Comparison of ENCODE assay signal across 8 mouse cellular contexts in the genomic region with DNA sequence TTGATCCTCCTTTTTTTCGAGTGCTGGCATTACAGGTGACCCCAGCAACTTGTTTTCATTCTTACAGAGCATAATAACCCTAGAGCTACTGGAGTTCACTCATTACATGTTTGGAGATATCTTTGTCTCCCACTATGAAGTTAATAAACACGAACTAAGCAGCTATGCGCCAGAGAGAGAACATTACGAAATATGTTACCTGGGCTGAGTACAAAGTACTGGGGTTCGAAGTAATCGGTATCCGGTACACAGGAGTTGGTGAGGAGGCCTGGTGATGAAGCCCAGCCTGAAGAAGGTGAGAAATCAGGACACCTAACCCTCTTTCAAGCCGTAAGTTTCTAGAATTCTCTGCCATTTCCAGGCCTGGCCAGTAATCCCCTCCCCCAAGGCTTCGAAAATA. TPM values are rescaled to one million over a fixed set of nuclear protein-coding genes. Genes with fewer than 3 reads are reported as not detected.
DNase-seq lines count a peak whose midpoint lies in the region; ATAC-seq and TF ChIP-seq lines count a peak whose summit lies in the region.

No protein-coding gene starts in this region.

- H3K36me3 ChIP-seq in embryonic facial prominence, embryonic 15.5 days: peaks cover 39% of the 10 kb centered on the region
- peaks cover 62% of the 10 kb centered on the region for H3K36me3 ChIP-seq in limb, embryonic 10.5 days
- peaks cover 18% of the 10 kb centered on the region for H3K36me3 ChIP-seq in neural tube, embryonic 14.5 days (ENCODE audit: control insufficient read depth, insufficient read depth, low read length)

- no peak for ATAC-seq in embryonic facial prominence, embryonic 15.5 days (ENCODE audit: insufficient number of reproducible peaks, low FRiP score, low TSS enrichment, low read depth)
- peak; percentile 3; the same call in 1 of the 2 replicates for ATAC-seq in neural tube, embryonic 14.5 days (ENCODE audit: low read depth)
- ATAC-seq in megakaryocyte progenitor cell, adult 5-6 weeks (replicated peaks; ENCODE audit: poor library complexity): no peak

- no peaks in the 10 kb centered on the region for H3K9me3 ChIP-seq in embryonic facial prominence, embryonic 15.5 days (replicated peaks)
- peaks cover 5% of the 10 kb centered on the region; the same call in 1 of the 2 replicates for H3K9me3 ChIP-seq in limb, embryonic 10.5 days (replicated peaks)
- H3K9me3 ChIP-seq in neural tube, embryonic 14.5 days (ENCODE audit: control insufficient read depth, low read length): no peaks in the 10 kb centered on the region

- intact Hi-C loops in left cerebral cortex, adult 2 months (cut with DNase I): loop anchor here (1.0 to 5.0 kb wide), 3 partner anchors 16 to 232 kb away; a partner anchor contains a TSS
- intact Hi-C loops in left cerebral cortex, postnatal 4 days (cut with DNase I): no loop called here

- TF ChIP-seq CTCF in left cerebral cortex, adult 2 months (IDR thresholded peaks at IDR 0.05): no peak

- peaks cover 16% of the 10 kb centered on the region for H3K4me1 ChIP-seq in embryonic facial prominence, embryonic 15.5 days
- peaks cover 17% of the 10 kb centered on the region for H3K4me1 ChIP-seq in limb, embryonic 10.5 days
- peaks cover 16% of the 10 kb centered on the region for H3K4me1 ChIP-seq in neural tube, embryonic 14.5 days (ENCODE audit: control insufficient read depth, insufficient read depth, low read length)

- peak overlapping the region; percentile 67 for H3K4me2 ChIP-seq in embryonic facial prominence, embryonic 15.5 days (replicated peaks)
- H3K4me2 ChIP-seq in neural tube, embryonic 14.5 days (ENCODE audit: low read depth, low read length): peak overlapping the region; percentile 59

- H3K9ac ChIP-seq in embryonic facial prominence, embryonic 15.5 days: no peak overlapping the region
- peak overlapping the region; percentile 76; the same call in 1 of the 2 replicates for H3K9ac ChIP-seq in neural tube, embryonic 14.5 days (replicated peaks; ENCODE audit: low read depth, low read length)

- no peak for DNase-seq in left cerebral cortex, adult 2 months (ENCODE audit: extremely low spot score in 1 of 2, low spot score in 2 of 2)
- DNase-seq in left cerebral cortex, postnatal 4 days: no peak
- DNase-seq in limb, embryonic 10.5 days (ENCODE audit: low spot score): no peak
- no peak for DNase-seq in left cerebral cortex, adult 11 months (ENCODE audit: low spot score)
- no peak for DNase-seq in adrenal gland, postnatal 10 days

- H3K27me3 ChIP-seq in embryonic facial prominence, embryonic 15.5 days: no peaks in the 10 kb centered on the region
- H3K27me3 ChIP-seq in limb, embryonic 10.5 days (ENCODE audit: low read depth, poor library complexity, severe bottlenecking): no peaks in the 10 kb centered on the region
- H3K27me3 ChIP-seq in neural tube, embryonic 14.5 days (ENCODE audit: control insufficient read depth, insufficient read depth, low read length): no peaks in the 10 kb centered on the region

- peak overlapping the region; percentile 88 for H3K27ac ChIP-seq in left cerebral cortex, adult 2 months
- no peak overlapping the region for H3K27ac ChIP-seq in embryonic facial prominence, embryonic 15.5 days (replicated peaks)
- H3K27ac ChIP-seq in limb, embryonic 10.5 days: peak overlapping the region; percentile 88; the same call in 1 of the 2 replicates
- no peak overlapping the region for H3K27ac ChIP-seq in neural tube, embryonic 14.5 days (ENCODE audit: low read depth, low read length)

- WGBS in embryonic facial prominence, embryonic 15.5 days: 73% methylated on average over 9 of the region's 9 CpGs
- WGBS in limb, embryonic 10.5 days: 77% methylated on average over 9 of the region's 9 CpGs
- WGBS in neural tube, embryonic 14.5 days: 79% methylated on average over 9 of the region's 9 CpGs

- H3K4me3 ChIP-seq in left cerebral cortex, adult 2 months: peak overlapping the region; percentile 74
- H3K4me3 ChIP-seq in embryonic facial prominence, embryonic 15.5 days (replicated peaks): peak overlapping the region; percentile 86
- H3K4me3 ChIP-seq in limb, embryonic 10.5 days: peak overlapping the region; percentile 87
- H3K4me3 ChIP-seq in neural tube, embryonic 14.5 days (ENCODE audit: low read depth, low read length): peak overlapping the region; percentile 82

RNA-seq across cellular contexts. Expression of a gene that starts 0.7 kb away (rescaled TPM):
- 10 to 100 TPM; 43.3 to 44.3 TPM for total RNA-seq in left cerebral cortex, adult 2 months (2021)
- total RNA-seq in left cerebral cortex, postnatal 4 days (2021): 10 to 100 TPM; 35.3 to 36.8 TPM
- polyA plus RNA-seq in embryonic facial prominence, embryonic 15.5 days (2015; fragmentation: Nextera tagmentation; extraction: Ambion mirVana): 41.7 and 44.7 TPM in 2 replicates
- polyA plus RNA-seq in limb, embryonic 10.5 days (2016; fragmentation: Nextera tagmentation; extraction: Ambion mirVana): 32.8 and 36.3 TPM in 2 replicates
- 40.2 and 43.5 TPM in 2 replicates for polyA plus RNA-seq in neural tube, embryonic 14.5 days (2014; fragmentation: Nextera tagmentation; extraction: Ambion mirVana)
- 7.6 and 9.8 TPM in 2 replicates for total RNA-seq in megakaryocyte progenitor cell, adult 5-6 weeks (2015)
- 31.7 and 34.1 TPM in 2 replicates for total RNA-seq in megakaryocyte progenitor cell, adult 5-6 weeks (2017)
- 10 to 100 TPM; 51.4 to 56.0 TPM for total RNA-seq in adrenal gland, postnatal 10 days (2021)

RNA-seq across cellular contexts. Expression of a gene that starts 0.8 kb away (rescaled TPM):
- 100 to 1,000 TPM; 186 to 191 TPM for total RNA-seq in left cerebral cortex, adult 2 months (2021)
- total RNA-seq in left cerebral cortex, postnatal 4 days (2021): 100 to 1,000 TPM; 112 to 125 TPM
- 95.9 and 105 TPM in 2 replicates for polyA plus RNA-seq in embryonic facial prominence, embryonic 15.5 days (2015; fragmentation: Nextera tagmentation; extraction: Ambion mirVana)
- 149 TPM in 2 replicates for polyA plus RNA-seq in limb, embryonic 10.5 days (2016; fragmentation: Nextera tagmentation; extraction: Ambion mirVana)
- 58.1 and 67.6 TPM in 2 replicates for polyA plus RNA-seq in neural tube, embryonic 14.5 days (2014; fragmentation: Nextera tagmentation; extraction: Ambion mirVana)
- 50.2 and 52.3 TPM in 2 replicates for total RNA-seq in megakaryocyte progenitor cell, adult 5-6 weeks (2015)
- 35.5 and 52.3 TPM in 2 replicates for total RNA-seq in megakaryocyte progenitor cell, adult 5-6 weeks (2017)
- total RNA-seq in adrenal gland, postnatal 10 days (2021): 100 to 1,000 TPM; 107 to 114 TPM

RNA-seq across cellular contexts. Expression of a gene that starts 15.8 kb away (rescaled TPM):
- total RNA-seq in left cerebral cortex, adult 2 months (2021): 10 to 100 TPM; 40.4 to 40.9 TPM
- 10 to 100 TPM; 38.4 to 45.9 TPM for total RNA-seq in left cerebral cortex, postnatal 4 days (2021)
- polyA plus RNA-seq in embryonic facial prominence, embryonic 15.5 days (2015; fragmentation: Nextera tagmentation; extraction: Ambion mirVana): 53.2 and 55.1 TPM in 2 replicates
- polyA plus RNA-seq in limb, embryonic 10.5 days (2016; fragmentation: Nextera tagmentation; extraction: Ambion mirVana): 44.3 and 50.5 TPM in 2 replicates
- 48.0 and 49.7 TPM in 2 replicates for polyA plus RNA-seq in neural tube, embryonic 14.5 days (2014; fragmentation: Nextera tagmentation; extraction: Ambion mirVana)
- total RNA-seq in megakaryocyte progenitor cell, adult 5-6 weeks (2015): 24.6 and 25.4 TPM in 2 replicates
- 11.6 and 18.6 TPM in 2 replicates for total RNA-seq in megakaryocyte progenitor cell, adult 5-6 weeks (2017)
- total RNA-seq in adrenal gland, postnatal 10 days (2021): 10 to 100 TPM; 33.7 to 35.2 TPM

RNA-seq across cellular contexts. Expression of a gene that starts 15.9 kb away (rescaled TPM):
- 1 to 10 TPM; 6.2 to 7.1 TPM for total RNA-seq in left cerebral cortex, adult 2 months (2021)
- total RNA-seq in left cerebral cortex, postnatal 4 days (2021): 1 to 10 TPM; 4.4 to 4.8 TPM
- polyA plus RNA-seq in embryonic facial prominence, embryonic 15.5 days (2015; fragmentation: Nextera tagmentation; extraction: Ambion mirVana): 4.5 and 9.1 TPM in 2 replicates
- 1.6 and 2.4 TPM in 2 replicates for polyA plus RNA-seq in limb, embryonic 10.5 days (2016; fragmentation: Nextera tagmentation; extraction: Ambion mirVana)
- 3.2 and 5.3 TPM in 2 replicates for polyA plus RNA-seq in neural tube, embryonic 14.5 days (2014; fragmentation: Nextera tagmentation; extraction: Ambion mirVana)
- total RNA-seq in megakaryocyte progenitor cell, adult 5-6 weeks (2015): 0.96 TPM in 1 of 2 replicates, not detected in the other
- 0.33 and 0.71 TPM in 2 replicates for total RNA-seq in megakaryocyte progenitor cell, adult 5-6 weeks (2017)
- 1 to 10 TPM; 5.3 to 5.7 TPM for total RNA-seq in adrenal gland, postnatal 10 days (2021)

RNA-seq across cellular contexts. Expression of a gene that starts 25.2 kb away (rescaled TPM):
- 1 to 10 TPM; 3.0 to 3.1 TPM for total RNA-seq in left cerebral cortex, adult 2 months (2021)
- total RNA-seq in left cerebral cortex, postnatal 4 days (2021): 1 to 10 TPM in 1 of 2 experiments, under 1 TPM in 1; 0.88 to 1.2 TPM
- 39.0 and 43.7 TPM in 2 replicates for polyA plus RNA-seq in embryonic facial prominence, embryonic 15.5 days (2015; fragmentation: Nextera tagmentation; extraction: Ambion mirVana)
- 3.4 and 4.8 TPM in 2 replicates for polyA plus RNA-seq in limb, embryonic 10.5 days (2016; fragmentation: Nextera tagmentation; extraction: Ambion mirVana)
- polyA plus RNA-seq in neural tube, embryonic 14.5 days (2014; fragmentation: Nextera tagmentation; extraction: Ambion mirVana): 2.2 and 2.8 TPM in 2 replicates
- total RNA-seq in megakaryocyte progenitor cell, adult 5-6 weeks (2015): 0.15 and 0.49 TPM in 2 replicates
- total RNA-seq in megakaryocyte progenitor cell, adult 5-6 weeks (2017): 0.37 and 0.84 TPM in 2 replicates
- total RNA-seq in adrenal gland, postnatal 10 days (2021): under 1 TPM; 0.12 to 0.21 TPM

Comparison
In these comparisons a context has a peak if more than half of its experiments do, and no peak if none do; other contexts are left out.
1. H3K27ac ChIP-seq: peak in left cerebral cortex, adult 2 months (single experiment) and limb, embryonic 10.5 days (single experiment); none in embryonic facial prominence, embryonic 15.5 days (single experiment) and neural tube, embryonic 14.5 days (single experiment).
2. Peak in every context shown above with its lines, with median percentiles within 50 percentile points of each other: H3K4me3 ChIP-seq.